Mouse (Mus musculus) ES-Bruce4 (cell line): Measurements from ENCODE around the gene Med18. TPM values are rescaled to one million over a fixed set of nuclear protein-coding genes. Genes with fewer than 3 reads are reported as not detected.

ENCODE experiments used
- H3K27ac ChIP-seq: 2 replicates; pipeline ENCODE4 v1.5.1; 2012; ENCODE audit warnings: low read length, inconsistent platforms; ENCODE audit not compliant: insufficient read depth
- H3K27me3 ChIP-seq: 2 replicates; pipeline ENCODE4 v1.6.1; 2012; ENCODE audit warnings: mild to moderate bottlenecking, low read length, inconsistent platforms; ENCODE audit not compliant: control insufficient read depth, poor library complexity, insufficient read depth, severe bottlenecking
- H3K36me3 ChIP-seq: 2 replicates; pipeline ENCODE4 v1.6.1; 2012; ENCODE audit warnings: inconsistent platforms, mild to moderate bottlenecking, low read length, moderate library complexity; ENCODE audit not compliant: control insufficient read depth, poor library complexity, insufficient read depth, severe bottlenecking
- H3K4me1 ChIP-seq: one replicate; pipeline ENCODE4 v1.8.1; 2011; ENCODE audit warnings: low read length; ENCODE audit not compliant: control insufficient read depth, insufficient read depth
- H3K4me3 ChIP-seq: 2 replicates; pipeline ENCODE4 v1.5.1; 2011; ENCODE audit warnings: low read depth, mild to moderate bottlenecking, low read length
- H3K9ac ChIP-seq: 2 replicates; pipeline ENCODE4 v1.6.1; 2012; ENCODE audit warnings: low read depth, mild to moderate bottlenecking, inconsistent platforms; ENCODE audit not compliant: poor library complexity, severe bottlenecking
- H3K9me3 ChIP-seq: replicated peaks from 2 replicates; pipeline ENCODE4 v1.6.1; 2012; ENCODE audit warnings: mild to moderate bottlenecking, low read length, inconsistent platforms; ENCODE audit not compliant: control insufficient read depth, poor library complexity, insufficient read depth, severe bottlenecking
- CTCF ChIP-seq: IDR thresholded peaks from one replicate; pipeline ENCODE4 v1.8.1; 2011; ENCODE audit warnings: low read depth, low read length
- EP300 ChIP-seq: IDR thresholded peaks from 2 replicates; pipeline ENCODE4 v1.6.1; 2011; ENCODE audit warnings: low read depth, low read length; ENCODE audit not compliant: insufficient read depth
- POLR2A ChIP-seq: IDR thresholded peaks from one replicate; pipeline ENCODE4 v1.8.1; 2011; ENCODE audit warnings: low read length; ENCODE audit not compliant: insufficient read depth
- polyA plus RNA-seq: library from polyadenylated mRNA; stranded (reverse); fragments of >200 nt; gene quantifications from 2 replicates; pipeline ENCODE4 v1.2.4, GENCODE M21; 2011; ENCODE audit warnings: low read depth; ENCODE audit not compliant: missing spikeins, insufficient read depth, insufficient read length

The Med18 gene
- polyA plus RNA-seq, 1 experiment = 22.5 TPM

DNA sequence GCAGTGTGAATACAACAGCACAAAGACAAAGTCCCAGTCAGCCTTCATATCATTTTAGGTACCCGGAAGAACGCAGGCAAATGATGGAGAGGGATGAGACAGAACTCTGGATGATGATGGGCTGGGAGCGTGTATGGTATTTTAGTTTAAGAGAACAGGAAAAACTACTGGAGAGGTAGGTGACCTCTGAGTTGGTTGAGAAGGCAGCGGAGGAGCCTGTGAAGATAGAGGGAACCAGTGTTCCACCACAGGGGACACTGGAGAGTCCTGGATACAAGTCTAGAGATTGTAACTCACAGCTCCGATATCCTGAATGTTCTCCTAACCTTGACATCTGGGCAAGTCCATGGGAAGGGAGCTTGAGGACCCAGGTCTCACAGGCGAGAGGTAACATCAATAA is 42.5 kb upstream of the Med18 start:
- Histone ChIP-seq H3K9ac (peak overlapping the region; percentile 4), H3K9me3 (no peaks in the 10 kb centered on the region), H3K36me3 (peaks cover 12% of the 10 kb centered on the region), H3K27me3 (no peaks in the 10 kb centered on the region), H3K27ac (peak overlapping the region; percentile 77), H3K4me1 (peaks cover 6% of the 10 kb centered on the region), H3K4me3 (peak overlapping the region; percentile 51)
- TF ChIP-seq POLR2A (no peak), CTCF (no peak), EP300 (no peak)

DNA sequence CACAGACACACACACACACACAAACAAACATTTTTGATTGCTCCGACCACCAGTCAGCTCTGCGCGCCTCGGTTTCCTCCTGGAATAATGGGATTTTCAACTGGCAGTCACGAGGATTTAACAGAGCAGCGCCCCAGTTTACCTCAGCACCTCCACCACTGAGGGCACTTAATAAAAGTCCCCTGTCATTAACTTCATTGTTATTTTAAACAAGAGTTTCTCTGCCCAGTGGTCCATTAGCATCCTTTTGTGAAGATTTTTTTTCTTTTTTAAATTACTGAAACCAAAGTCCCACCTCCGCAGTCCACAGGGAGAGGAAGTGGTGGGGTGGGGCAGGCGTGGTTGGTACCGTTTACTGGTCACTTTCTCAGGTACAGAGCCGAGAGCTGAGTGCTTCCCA is 42.1 kb upstream of the Med18 start:
- peaks cover 16% of the 10 kb centered on the region for H3K36me3 ChIP-seq
- TF ChIP-seq EP300 = peak; percentile 70
- TF ChIP-seq POLR2A = no peak
- no peaks in the 10 kb centered on the region for H3K27me3 ChIP-seq
- peaks cover 6% of the 10 kb centered on the region for H3K4me1 ChIP-seq
- H3K27ac ChIP-seq = peak overlapping the region; percentile 81
- H3K9me3 ChIP-seq = no peaks in the 10 kb centered on the region
- H3K9ac ChIP-seq = peak overlapping the region; percentile 4; the same call in 1 of the 2 replicates
- peak overlapping the region; percentile 51 for H3K4me3 ChIP-seq

DNA sequence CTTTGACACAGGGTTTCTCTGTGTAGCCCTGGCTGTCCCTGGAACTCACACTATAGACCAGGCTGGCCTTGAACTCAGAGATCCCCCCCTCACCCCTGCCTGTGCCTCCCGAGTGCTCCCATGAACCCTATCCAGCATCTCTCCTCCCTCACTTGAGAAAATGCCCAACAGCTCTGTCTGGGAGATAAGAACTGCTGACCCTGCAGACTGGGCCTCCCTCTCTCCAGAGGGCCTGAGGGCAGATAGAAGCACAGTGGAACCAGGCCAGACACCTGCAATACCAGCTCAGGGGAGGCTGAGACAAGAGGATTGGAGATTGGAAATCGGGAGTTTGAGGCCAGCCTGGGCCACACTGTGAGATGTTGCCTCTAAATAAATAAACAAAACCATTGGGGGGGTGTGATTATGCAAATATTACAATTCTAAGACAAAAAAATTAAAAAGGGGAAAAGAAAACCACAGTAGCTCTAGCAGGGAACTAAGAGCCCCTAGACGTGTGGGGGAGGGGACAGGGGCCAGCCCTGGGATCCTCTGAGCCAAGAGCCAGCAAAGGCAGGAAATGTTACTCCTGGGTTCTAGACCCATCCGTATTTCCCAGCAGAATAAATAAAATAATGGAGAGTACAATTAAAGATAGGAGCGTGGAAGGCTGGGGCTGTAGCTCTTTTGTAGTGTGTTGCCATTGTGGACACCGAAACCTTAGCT is 41.5 kb upstream of the Med18 start:
- no peaks in the 10 kb centered on the region for H3K9me3 ChIP-seq
- H3K27ac ChIP-seq = peak overlapping the region; percentile 81
- no peaks in the 10 kb centered on the region for H3K27me3 ChIP-seq
- H3K4me3 ChIP-seq = peak overlapping the region; percentile 39
- peak; percentile 60; the same call in 1 of the 2 replicates for TF ChIP-seq EP300
- no peak for TF ChIP-seq POLR2A
- no peak for TF ChIP-seq CTCF
- H3K4me1 ChIP-seq = peaks cover 6% of the 10 kb centered on the region
- H3K36me3 ChIP-seq = peaks cover 21% of the 10 kb centered on the region
- H3K9ac ChIP-seq = peak overlapping the region; percentile 4; the same call in 1 of the 2 replicates

DNA sequence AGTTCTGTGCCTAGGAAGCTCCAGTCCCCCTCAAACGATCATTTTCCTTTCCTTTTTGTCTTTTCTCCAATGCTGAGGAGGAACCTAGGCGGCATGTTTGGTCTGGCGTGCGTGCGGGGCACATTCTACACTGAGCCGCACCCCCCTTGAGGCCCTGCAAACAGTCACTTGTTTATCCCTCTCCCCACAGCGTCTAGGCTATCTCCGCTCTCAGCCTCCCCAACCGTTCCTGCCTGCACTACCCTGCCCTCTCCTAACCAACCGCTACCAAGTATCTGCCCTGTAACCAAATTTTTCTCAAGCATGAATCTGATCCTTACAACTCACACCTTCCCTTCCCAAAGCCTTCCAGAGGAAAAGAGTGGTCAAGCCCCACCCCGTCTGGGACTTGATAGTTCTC is 39.6 kb upstream of the Med18 start:
- TF ChIP-seq EP300 (no peak), POLR2A (no peak), CTCF (no peak)
- H3K27ac ChIP-seq = peak overlapping the region; percentile 7; the same call in 1 of the 2 replicates
- peaks cover 37% of the 10 kb centered on the region for H3K36me3 ChIP-seq
- no peak overlapping the region for H3K4me3 ChIP-seq
- H3K9me3 ChIP-seq = no peaks in the 10 kb centered on the region
- H3K27me3 ChIP-seq = no peaks in the 10 kb centered on the region
- H3K9ac ChIP-seq = no peak overlapping the region
- H3K4me1 ChIP-seq = peaks cover 6% of the 10 kb centered on the region

DNA sequence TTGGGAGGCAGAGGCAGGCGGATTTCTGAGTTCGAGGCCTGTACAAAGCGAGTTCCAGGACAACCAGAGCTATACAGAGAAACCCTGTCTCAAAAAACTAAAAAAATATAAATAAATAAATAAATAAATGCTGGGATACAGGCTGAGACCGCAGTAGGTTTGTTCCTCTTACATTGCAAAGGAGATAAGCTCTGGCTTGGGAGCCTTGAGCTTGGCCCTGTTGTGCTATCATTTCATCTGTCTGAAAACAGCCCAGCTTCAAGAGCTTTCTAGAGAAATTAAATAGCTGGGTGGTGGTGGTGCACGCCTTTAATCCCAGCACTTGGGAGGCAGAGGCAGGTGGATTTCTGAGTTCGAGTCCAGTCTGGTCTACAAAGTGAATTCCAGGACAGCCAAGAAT is 37.9 kb upstream of the Med18 start:
- Histone ChIP-seq H3K36me3 (peaks cover 50% of the 10 kb centered on the region), H3K9me3 (no peaks in the 10 kb centered on the region), H3K27me3 (no peaks in the 10 kb centered on the region), H3K9ac (no peak overlapping the region), H3K4me1 (peaks cover 6% of the 10 kb centered on the region), H3K4me3 (no peak overlapping the region), H3K27ac (no peak overlapping the region)
- no peak for TF ChIP-seq POLR2A
- no peak for TF ChIP-seq EP300
- TF ChIP-seq CTCF = no peak

DNA sequence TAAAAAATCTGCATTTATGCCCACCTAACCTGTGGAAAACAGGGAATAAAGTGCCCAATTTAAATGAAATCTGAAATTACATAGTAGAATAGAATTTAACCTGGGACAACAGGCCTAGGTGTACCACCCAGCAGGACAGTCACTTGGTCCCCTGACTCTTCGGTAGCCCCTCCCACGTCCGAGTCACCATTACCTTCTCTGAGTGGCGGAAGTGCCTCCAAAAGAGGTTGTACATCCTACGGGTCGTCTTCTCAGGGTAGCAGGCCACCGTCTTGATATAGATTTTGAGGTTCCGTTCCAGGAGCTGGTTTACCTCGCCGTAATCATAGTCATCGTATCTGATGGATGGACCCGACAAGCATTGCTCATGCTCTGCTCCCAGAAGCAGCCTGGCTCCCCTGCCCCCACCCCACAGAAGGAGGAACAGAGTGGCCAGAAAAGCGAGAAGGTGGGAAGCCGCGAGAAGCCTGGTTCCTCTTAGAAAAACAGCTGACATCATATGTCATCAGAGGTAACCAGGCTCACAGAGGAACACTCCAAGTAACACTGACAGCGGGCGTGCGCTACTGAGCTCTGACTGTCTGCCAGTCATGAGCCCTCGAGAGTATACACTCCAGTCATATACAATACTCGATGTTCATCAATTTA is 30.7 kb upstream of the Med18 start:
- no peaks in the 10 kb centered on the region for H3K4me1 ChIP-seq
- peaks cover 72% of the 10 kb centered on the region for H3K36me3 ChIP-seq
- TF ChIP-seq POLR2A = no peak
- TF ChIP-seq EP300 = no peak
- TF ChIP-seq CTCF = no peak
- no peaks in the 10 kb centered on the region for H3K9me3 ChIP-seq
- no peak overlapping the region for H3K9ac ChIP-seq
- H3K4me3 ChIP-seq = no peak overlapping the region
- no peaks in the 10 kb centered on the region for H3K27me3 ChIP-seq
- H3K27ac ChIP-seq = no peak overlapping the region
